Mouse (Mus musculus) heart, adult 2 months (tissue): ENCODE data around the gene Taf8.

Experiments used
- CTCF ChIP-seq: fragments of 200-600 bp; IDR thresholded peaks from 2 replicates; pipeline ENCODE4 v1.8.1; 2022; ENCODE audit warnings: antibody characterized with exemption, mild to moderate bottlenecking, moderate library complexity
- EP300 ChIP-seq: fragments of 200-500 bp; IDR thresholded peaks from 2 replicates; pipeline ENCODE4 v1.6.1; 2011; ENCODE audit warnings: low read depth, low read length, control low read depth; ENCODE audit not compliant: insufficient read depth
- POLR2A ChIP-seq: fragments of 200-500 bp; IDR thresholded peaks from 2 replicates; pipeline ENCODE4 v1.6.1; 2011; ENCODE audit warnings: mild to moderate bottlenecking, low read depth, low read length, control low read depth; ENCODE audit not compliant: insufficient read depth

GRCm38 (mm10) chr17:47469642-47470041 lies 32.5 kb downstream of the Taf8 start:
- TF ChIP-seq POLR2A: no peak
- TF ChIP-seq CTCF: no peak
- TF ChIP-seq EP300: no peak
